Mouse (Mus musculus) right cerebral cortex, adult 18-20 months (tissue): ENCODE data around the gene Minos1.
A peak's percentile ranks its signal among the peaks of the same experiment; 100 is the strongest.

Experiments used
- DNase-seq: peaks from one replicate; pipeline ENCODE4 v3.0.0; 2022; ENCODE audit warnings: mixed read lengths

The Minos1 gene

DNA sequence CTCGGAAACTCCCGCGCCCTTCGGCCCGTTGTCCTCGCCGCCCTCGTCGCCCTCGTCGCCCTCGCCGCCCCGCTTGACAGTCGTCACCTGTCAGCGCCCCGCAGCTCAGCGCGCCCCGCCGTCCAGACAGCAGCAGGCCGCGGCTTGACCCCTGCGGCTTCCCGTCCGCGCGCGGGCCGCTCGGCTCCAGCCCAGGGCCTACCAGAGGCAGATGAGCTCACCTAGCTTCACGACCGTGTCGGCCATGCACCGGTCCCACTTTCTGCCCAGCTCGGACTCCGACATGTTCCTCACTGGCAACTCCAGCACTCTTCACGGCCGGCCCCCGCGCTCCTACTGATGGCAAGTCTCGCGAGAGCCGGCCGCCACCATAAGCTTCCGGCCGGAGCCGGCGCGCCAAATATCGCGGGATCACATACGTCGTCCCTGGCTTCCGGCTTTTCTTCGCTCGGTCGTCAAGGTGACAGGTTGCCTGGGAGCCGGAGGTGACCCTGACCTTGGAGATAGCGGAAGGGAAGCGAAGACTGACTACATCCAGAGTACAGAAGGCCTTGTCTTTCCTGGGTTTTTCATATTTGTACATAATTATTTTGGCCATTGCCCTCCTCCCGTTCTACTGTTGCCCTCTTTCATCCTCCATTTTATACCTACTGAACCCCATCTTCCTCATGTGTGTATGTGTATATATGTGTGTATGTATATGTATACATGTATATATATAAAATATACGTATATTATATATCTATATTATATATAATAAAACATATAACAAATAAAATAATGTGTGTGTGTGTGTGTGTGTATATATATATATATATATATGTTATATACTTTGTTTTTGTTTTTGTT is at the start of gene Minos1:
Gene Minos1 (minus strand): TSS at position 413 of the 849 bp plus-strand sequence.
- peak; percentile 98 for DNase-seq

DNA sequence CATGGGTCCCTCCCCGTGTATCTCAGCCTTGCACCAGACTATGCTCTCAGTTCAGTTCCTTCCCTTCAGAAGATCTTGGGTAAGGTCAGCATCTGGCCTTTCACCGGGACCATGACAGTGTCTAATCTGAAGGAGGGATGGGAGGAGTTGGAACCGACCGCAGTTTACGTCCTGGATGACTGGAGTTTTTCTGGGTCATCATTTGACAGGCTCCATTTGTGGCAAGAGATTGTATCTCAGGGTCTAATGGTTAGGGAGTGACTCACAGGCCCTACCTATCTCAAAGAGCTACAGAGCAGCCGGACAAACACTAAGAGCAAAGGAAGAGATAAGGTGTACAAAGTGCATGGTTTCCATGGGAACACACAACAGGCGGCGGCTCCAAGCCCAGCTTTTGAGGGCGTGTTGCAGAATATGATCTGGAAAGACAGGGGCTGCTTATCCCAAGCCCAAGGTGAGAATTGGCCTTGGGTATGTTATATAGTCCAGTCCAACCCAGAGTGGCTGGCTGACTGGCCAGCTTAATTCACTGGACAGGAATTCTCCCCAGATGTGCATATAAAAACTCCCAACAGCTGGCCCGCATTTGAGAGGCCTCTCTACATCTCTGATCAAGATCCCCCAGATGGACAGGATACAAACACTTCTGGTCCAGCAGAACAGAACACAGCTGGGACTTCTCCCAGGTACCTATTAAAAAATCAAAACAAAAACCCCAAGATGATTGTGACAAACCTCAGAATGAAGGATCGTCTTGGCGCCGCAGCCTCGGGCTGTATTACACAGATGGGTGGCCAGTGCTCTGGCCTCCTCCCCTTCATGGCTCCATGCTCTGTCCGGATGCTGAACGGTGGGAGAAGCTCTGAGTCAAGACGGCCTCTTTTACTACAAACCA is 49.1 kb upstream of the Minos1 start:
- DNase-seq = no peak

DNA sequence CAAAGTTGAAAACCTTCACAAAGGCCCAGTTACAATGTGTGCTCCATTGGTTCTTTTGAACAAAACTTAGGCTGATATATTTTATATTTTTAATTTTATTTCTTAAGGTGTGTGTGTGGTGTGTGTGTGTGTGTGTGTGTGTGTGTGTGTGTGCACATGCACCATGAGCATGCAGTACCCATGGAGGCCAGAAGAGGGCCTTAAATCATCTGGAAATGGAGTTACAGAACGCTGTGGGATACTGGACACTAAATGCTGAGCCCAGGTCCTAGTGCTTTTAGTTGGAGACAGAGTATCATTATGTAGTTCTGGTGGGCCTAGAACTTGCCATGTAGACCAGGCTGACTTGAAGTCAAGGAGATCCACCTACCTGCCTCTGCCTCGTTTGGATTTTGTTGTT is 48.3 kb upstream of the Minos1 start:
- no peak for DNase-seq

DNA sequence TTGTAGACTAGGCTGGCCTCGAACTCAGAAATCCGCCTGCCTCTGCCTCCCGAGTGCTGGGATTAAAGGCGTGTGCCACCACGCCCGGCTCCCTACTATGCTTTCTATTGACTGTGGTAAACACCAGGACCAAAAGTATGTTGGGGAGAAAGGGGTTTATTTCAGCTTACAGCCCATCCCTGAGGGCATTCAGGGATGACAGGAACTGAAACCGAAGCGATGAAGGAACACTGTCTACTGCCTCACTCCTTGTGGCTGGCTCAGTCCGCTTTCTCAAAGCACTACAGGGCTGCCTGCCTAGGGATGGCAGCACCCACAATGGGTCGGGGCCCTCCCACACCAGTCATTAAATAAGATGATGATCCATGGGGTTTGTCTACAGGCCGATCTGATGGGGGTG is 47.5 kb upstream of the Minos1 start:
- no peak for DNase-seq

DNA sequence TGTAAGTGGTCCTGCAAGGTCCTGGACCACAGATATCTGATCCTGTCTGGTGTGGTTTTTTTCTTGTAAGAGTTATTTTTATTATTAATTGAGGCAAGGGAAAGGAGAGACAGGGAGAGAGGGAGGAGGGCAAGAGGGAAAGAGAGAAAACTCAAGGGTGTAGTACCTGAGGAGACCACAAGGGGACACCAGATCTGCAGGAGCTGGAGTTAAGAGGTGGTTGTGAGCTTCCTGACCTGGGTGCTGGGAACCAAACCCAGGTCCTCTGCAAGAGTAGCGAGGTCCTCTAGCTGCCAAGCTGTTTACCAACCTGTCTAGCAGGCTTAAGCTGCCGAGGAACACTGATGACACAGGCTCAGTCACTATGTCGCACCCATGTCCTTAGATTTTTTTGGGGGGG is 47.0 kb upstream of the Minos1 start:
- no peak for DNase-seq

DNA sequence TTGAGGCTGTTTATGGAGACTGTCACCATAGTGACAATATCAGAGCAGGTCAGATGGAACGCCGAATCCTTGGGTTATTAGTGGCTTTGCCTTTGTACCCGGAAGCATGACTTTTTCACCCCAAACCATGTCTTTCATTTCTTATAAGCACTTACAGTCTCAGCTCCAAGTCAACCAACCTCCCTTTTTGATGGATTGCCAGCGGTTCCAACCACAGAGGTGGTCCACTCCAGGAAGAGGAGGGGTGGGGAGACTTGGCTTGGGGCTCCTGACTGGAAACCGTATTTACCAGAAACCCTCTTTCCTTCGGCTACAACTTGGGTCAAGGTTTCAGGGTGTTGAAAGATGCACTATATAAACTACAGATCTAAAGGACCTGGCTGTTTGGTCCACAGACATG is 45.1 kb upstream of the Minos1 start:
- no peak for DNase-seq

DNA sequence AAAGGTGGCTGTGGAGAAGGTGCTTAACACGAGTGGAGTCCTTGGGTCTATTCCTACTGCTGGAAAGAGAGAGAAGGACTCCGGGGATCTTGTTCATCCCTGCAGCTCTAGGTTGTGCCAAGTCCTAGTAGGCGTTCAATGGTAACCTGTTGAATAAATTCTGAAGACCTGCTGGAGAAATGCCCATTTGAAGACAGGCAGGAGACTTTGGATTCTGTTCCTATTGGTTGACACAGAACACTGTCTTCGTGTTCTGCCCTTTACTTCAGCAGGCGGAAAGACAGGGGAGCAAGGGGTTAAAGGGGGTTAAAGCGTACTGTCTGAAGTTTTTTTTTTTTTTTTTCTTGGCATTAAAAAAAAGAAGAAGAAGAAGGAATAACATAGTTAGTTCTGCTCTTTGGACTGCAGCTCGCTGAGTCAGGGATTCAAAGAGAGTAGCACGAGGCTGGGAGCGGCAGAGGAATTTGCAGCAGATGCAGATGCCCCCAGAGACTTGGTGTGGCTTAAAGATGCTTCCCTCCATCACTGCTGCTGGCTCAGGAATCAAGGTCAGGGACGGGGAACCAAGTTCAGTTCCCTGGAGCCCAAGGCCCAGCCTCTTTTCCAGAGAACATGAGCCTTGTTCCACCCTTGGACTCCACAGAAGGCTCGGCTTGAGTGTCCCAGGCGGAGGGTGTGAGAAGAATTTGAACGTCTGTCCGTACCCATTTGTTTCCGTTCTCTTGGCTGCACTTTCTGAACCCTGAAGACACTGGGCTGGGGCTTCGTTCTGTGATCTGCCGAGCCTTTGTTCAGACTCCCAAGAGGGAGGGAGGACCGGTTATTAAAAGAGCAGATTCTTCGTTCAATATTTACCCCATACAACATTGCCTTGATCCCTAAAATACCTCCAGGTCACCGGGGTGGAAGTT is 44.4 kb upstream of the Minos1 start:
- DNase-seq = no peak

DNA sequence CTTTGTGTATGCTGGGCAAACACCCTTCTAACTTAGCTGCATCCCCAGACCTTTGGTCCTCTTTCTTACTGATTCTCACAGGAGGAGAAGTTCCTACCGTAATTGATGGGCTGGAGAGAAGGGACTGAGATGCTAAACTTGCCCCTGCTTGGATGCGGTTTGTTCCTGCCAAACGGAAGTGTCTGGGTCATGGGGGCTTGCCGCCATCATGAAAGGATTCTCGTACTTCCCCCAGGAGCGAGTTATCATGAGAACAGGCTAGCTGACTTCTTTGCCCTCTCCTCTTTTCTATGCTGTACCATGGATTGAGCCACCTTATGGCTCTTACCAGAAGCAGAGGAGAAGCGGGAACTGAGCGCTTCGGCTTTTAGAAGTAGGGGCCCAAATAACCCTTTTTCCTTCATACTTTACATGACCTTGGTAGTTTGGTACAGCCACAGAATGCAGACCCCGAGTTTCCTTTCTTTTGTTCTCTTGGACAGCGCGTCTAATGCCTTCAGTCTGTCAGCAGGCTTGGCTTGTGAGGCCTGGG is 38.9 kb upstream of the Minos1 start:
- no peak for DNase-seq

DNA sequence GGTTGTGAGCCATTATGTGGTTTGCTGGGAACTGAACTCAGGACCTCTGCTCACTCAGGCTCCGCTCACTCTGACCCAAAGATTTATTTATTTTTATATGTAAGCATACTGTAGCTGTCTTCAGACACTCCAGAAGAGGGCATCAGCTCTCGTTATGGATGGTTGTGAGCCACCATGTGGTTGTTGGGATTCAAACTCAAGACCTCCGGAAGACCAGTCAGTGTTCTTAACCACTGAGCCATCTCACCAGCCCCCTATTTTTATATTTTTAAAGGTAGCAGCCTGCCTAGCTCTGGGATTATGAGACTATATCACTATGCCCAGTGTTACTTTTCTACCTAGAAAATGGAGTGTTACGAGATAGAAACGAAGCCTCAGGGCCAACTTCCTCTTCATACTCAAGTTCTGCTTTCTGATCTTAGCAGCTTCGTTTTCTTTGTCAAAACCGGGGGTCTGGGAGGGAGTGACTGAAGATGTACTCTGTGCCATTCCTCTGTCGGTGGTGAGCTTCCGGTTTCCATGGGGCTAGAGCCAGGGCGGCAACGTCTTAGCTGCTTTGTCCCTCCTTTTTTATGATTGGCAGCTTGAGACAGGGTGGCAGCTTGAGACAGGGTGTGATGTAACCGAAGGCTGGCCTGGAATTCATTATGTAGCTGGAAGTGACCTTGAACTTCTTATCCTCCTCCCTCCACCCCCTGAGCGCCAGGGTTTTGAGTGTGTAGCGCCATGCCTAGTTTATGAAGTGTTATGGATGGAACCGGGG is 38.3 kb upstream of the Minos1 start:
- DNase-seq = no peak

DNA sequence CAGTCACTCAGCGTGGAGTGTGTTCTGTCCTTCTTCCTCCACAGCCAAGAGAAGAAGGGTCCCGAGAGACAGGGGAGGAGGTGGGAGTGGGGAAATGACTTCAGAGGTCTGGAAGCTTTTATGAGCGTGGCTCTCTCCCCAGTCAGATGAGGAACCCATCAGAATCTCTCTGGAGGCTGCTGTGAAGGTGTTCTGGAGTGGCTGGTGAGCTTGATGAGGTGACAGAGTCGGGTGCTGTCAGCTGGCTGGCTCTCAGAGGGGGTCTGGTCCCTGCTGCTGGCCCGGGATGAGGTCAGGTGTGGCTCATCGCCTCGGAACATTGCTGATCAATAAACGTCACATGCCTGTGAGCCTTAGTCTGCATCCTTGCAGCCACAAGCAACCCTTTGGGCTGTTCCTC is 36.2 kb upstream of the Minos1 start:
- no peak for DNase-seq

DNA sequence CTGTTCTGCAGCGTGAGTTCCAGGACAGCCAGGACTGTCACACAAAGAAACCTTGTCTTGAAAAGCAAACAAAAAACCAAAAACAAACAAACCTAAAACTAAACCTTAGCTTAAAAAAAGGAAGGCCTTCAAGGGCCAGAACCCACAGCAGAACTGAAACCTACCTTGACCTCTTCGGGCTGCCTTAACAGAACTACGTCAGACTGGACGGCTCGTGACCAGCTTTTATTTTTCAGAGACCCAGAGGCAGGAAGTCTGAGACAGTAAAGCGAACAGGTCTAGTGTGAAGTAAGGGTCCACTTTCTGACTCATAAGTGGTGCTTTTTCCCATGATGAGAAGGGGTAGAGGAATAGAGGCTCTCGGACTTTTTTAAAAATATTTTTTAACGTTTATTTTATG is 35.3 kb upstream of the Minos1 start:
- no peak for DNase-seq

DNA sequence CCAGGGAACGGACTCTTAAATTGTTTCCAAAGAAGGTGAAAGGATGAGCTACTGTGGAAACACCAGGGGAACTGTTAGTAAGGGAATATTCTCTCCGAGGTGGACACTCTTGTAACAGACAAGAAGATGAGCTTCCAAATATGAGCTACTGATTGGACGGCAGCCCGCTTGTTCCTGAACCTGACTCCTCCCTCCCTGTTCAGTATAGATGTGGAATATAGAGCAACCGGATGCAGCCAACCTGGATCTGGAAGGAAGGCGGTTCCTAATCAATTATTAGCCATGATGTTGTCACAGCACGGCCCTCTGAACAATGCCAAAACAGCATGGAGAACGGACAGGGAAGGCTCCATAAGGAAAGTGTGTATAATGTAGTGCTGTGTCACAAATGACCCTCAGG is 34.3 kb upstream of the Minos1 start:
- no peak for DNase-seq

DNA sequence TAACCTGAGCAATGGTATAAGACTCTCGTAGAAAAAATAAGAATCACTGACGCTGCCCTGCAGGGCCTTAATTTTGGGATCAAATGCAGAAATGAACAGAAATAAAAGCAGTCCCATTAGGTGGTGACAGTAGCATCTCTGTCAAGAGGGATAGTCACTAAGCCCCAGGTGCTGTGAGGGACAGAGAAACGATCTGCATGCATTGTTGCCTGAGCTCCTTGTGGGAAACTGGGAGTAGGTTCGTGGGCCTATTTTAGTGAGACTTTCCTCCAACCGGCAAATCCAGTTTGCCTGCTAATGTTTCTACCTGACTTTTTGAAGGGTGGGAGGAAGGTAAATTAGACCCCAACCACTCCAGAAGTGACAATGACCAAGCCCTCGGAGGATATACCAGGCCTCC is 33.2 kb upstream of the Minos1 start:
- no peak for DNase-seq

DNA sequence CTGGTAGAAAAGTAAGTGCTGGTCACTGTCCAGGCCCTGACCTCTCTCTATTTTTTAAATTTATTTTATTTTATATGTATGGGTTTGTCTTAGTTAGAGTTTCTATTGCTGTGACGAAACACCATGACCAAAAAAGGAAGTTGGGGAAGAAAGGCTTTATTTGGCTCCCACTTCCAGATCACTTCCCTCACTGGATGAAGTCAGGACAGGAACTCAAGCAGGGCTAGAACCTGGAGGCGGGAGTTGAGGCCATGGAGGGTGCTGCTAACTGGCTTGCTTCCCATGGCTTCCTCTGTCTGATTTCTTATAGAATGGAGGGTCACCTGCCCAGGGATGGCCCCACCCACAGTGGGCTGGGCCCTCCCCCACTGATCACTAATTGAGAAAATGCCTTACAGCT is 30.2 kb upstream of the Minos1 start:
- DNase-seq = no peak

DNA sequence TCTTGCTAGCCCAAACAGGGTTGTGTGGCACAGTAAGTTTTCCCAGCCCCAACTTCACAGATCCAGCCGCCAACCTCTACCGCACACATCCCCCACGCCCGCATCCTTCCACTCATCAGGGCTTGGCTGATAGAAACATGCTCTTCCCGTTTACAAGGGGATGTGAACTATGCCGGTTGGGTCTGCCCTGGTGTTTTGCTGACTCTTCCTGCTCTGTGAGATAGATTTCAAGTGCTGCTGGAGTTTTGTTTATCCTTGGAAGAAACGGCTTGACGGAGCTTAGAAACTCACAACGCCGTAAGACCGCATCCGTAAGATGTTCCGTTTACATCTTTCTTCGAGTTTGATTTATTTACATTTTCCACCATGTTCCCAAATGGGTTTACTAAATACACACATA is 27.4 kb upstream of the Minos1 start:
- no peak for DNase-seq

DNA sequence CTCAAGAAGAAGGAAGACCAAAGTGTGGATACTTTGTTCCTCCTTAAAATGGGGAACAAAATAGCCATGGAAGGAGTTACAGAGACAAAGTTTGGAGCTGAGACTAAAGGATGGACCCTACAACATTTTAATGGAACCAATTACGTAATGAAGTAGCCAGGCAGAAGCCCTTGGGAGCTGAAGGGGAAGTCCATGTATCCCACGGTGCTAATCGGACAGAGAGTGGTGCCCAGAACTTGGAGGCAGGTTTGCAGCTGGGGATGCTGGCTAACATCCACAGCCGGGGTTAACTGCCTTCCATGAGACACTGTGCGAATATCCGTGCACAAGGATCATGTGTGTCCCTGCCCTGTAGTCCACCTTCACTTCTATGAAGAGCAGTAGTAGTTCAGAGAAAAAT is 25.6 kb upstream of the Minos1 start:
- no peak for DNase-seq

DNA sequence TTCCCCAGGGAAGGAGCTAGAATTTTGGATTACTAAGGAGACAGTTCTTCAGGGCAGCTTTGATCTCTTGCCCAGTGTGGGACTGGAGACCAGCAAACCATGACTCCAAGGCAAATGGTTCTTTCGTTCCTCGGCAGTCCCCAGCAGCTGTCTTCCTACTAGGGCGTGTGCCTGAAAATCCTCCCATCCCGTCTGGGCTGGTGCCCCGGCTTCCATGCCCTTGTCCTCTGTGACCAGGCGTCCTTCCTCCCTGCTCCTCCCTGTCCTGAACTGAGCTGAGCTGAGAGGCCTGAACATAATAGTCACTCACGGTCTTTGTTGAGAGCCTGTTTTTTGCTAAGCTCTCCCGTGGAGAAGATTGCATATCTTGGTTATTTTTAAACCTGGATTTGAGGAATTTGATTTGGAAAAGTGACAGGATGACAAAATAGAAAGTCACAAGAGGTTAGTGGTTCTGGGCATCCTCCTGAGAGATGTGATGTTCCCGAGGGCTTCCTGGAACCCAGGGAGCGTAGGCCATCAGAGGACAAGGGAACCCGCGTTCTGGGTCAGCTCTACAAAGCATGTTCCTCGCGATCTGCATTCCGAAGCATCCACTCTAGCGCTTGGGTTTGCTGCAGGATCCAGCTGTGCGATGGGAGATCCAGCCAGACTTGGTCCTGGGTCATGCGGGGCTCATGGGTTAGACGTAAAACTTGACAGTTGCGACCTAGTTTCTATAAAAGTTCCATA is 23.8 kb upstream of the Minos1 start:
- DNase-seq = no peak

DNA sequence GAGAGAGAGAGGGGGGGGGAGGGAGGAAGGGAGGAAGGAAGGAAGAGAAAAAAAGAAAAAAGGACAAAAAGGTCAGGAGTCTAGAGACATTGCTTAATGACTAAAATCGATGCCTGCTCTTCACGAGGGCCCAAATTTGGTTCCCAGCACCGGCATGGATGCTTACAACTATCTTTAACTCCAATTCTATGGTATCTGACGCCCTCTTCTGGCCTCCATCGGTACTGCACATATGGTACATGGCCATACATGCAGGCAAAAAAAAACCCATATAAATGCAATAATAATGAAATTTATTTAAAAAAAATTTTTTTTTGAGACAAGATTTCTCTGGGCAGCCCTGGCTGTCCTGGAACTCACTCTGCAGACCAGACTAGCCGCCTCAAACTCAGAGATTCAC is 20.5 kb upstream of the Minos1 start:
- no peak for DNase-seq

DNA sequence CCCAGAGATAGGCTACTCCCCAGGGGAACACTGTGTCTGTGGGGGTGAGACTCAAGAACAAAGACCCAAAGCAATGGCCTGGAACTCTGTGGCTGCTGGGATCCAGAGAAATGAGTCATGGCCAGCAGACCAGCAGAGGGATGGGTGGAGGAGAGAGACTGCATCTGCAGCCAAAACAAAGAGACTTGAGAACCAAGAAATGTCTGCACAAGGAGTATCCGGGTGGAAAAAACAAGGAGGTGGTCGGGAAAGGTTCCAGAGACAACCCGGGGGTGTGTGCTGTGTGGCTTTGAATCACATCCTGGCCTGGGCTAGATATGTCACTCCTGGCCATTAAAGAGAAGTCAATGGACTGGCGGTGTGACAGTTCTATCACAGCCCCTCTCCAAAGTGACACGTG is 15.8 kb upstream of the Minos1 start:
- DNase-seq = peak; percentile 60

DNA sequence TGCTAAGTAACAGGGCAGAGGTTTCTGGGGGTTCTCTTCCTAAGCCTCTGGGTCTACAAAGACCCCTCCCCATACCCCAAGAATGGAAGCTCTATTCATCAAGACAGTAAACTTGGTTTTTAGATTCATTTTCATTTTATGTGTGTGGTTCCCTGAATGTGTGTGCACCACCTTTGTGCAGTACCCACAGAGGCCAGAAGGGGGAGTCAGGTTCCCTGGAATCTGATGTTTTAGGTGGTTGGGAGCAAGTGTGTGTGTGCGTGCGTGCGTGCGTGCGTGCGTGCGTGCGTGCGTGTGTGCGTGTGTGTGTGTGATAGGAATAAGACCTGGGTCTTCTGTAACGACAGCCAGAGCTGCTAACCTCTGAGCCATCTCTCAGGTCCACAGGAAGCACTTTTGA is 14.2 kb upstream of the Minos1 start:
- DNase-seq = no peak

DNA sequence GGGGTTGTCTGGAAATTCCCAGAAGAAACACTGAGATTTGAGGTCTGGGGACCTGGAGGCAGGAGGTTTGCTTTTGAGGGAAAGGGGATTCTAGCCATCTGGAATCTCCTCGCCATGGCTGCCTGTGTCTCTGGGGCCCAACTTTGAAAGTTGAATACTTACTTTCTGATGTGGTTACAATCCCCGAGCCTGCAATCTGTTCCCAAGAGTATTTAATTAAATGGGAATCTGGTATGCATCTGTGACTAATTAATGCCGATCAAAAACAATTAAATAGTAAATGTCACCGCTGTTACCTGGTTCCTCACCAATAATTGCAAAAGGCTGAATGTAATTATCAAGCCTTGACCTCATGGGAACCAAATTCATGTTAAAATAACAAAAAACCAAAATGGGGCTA is 13.7 kb upstream of the Minos1 start:
- no peak for DNase-seq
